Mouse (Mus musculus) cerebellum, adult 11 months (tissue): Measurements from ENCODE around the gene Zdhhc25.
A peak's percentile ranks its signal among the peaks of the same experiment; 100 is the strongest.

Source experiments
- DNase-seq: peaks from one replicate; pipeline ENCODE4 v3.0.0; 2022

Zdhhc25 gene

GRCm38 (mm10) chr15:88600002-88600401 lies at the start of gene Zdhhc25:
Gene Zdhhc25, plus strand, starts transcription at chr15:88600302.
- no peak for DNase-seq

- no peak for DNase-seq
Measured at GRCm38 (mm10) chr15:88552852-88553251, 47.2 kb upstream of the Zdhhc25 start.

- DNase-seq, result peak; percentile 52
Measured at GRCm38 (mm10) chr15:88555476-88555875, 44.6 kb upstream of the Zdhhc25 start.

- no peak for DNase-seq
Measured at GRCm38 (mm10) chr15:88560637-88561036, 39.5 kb upstream of the Zdhhc25 start.

GRCm38 (mm10) chr15:88561058-88561730 lies 38.9 kb upstream of the Zdhhc25 start:
- peak; percentile 50 for DNase-seq

- DNase-seq, result peak; percentile 53
Measured at GRCm38 (mm10) chr15:88565307-88565706, 34.8 kb upstream of the Zdhhc25 start.

GRCm38 (mm10) chr15:88565806-88566205 lies 34.3 kb upstream of the Zdhhc25 start:
- DNase-seq, result no peak

- no peak for DNase-seq
Measured at GRCm38 (mm10) chr15:88570697-88571096, 29.4 kb upstream of the Zdhhc25 start.

- peak; percentile 87 for DNase-seq
Measured at GRCm38 (mm10) chr15:88579461-88579860, 20.6 kb upstream of the Zdhhc25 start.

GRCm38 (mm10) chr15:88602496-88602895 lies 2.4 kb downstream of the Zdhhc25 start:
- no peak for DNase-seq

- peak; percentile 62 for DNase-seq
Measured at GRCm38 (mm10) chr15:88603091-88603732, 3.1 kb downstream of the Zdhhc25 start.

GRCm38 (mm10) chr15:88603733-88604119 lies 3.6 kb downstream of the Zdhhc25 start:
- no peak for DNase-seq

GRCm38 (mm10) chr15:88604669-88605414 lies 4.7 kb downstream of the Zdhhc25 start:
- peak; percentile 96 for DNase-seq

- no peak for DNase-seq
Measured at GRCm38 (mm10) chr15:88605415-88605785, 5.3 kb downstream of the Zdhhc25 start.

- DNase-seq, result no peak
Measured at GRCm38 (mm10) chr15:88617125-88617524, 17.0 kb downstream of the Zdhhc25 start.

- DNase-seq, result peak; percentile 87
Measured at GRCm38 (mm10) chr15:88618008-88618773, 18.1 kb downstream of the Zdhhc25 start.

- no peak for DNase-seq
Measured at GRCm38 (mm10) chr15:88620017-88620416, 19.9 kb downstream of the Zdhhc25 start.

GRCm38 (mm10) chr15:88623891-88624290 lies 23.8 kb downstream of the Zdhhc25 start:
- no peak for DNase-seq

GRCm38 (mm10) chr15:88624874-88625277 lies 24.8 kb downstream of the Zdhhc25 start:
- no peak for DNase-seq

GRCm38 (mm10) chr15:88625303-88626066 lies 25.4 kb downstream of the Zdhhc25 start:
- DNase-seq, result no peak

- no peak for DNase-seq
Measured at GRCm38 (mm10) chr15:88626886-88627488, 26.9 kb downstream of the Zdhhc25 start.

GRCm38 (mm10) chr15:88628801-88629356 lies 28.8 kb downstream of the Zdhhc25 start:
- no peak for DNase-seq
